Mouse (Mus musculus) neural tube, embryonic 14.5 days (tissue): ENCODE data around the gene Kcnip1. TPM values are rescaled to one million over a fixed set of nuclear protein-coding genes. Genes with fewer than 3 reads are reported as not detected.

Experiments used
- ATAC-seq: fragments of 200-750 bp; cut with Nextera tagmentation; 2 replicates; pipeline ENCODE4 v1.8.0; 2017; ENCODE audit warnings: low read depth, mild to moderate bottlenecking, moderate TSS enrichment, moderate library complexity
- H3K27ac ChIP-seq: fragments of 300-500 bp; sonication (generic); 2 replicates; pipeline ENCODE4 v1.5.1; 2014; ENCODE audit warnings: low read depth, mild to moderate bottlenecking, control low read depth, low read length, moderate library complexity, mixed read lengths
- H3K27me3 ChIP-seq: fragments of 300-500 bp; sonication (generic); 2 replicates; pipeline ENCODE4 v1.6.1; 2014; ENCODE audit warnings: low read length; ENCODE audit not compliant: control insufficient read depth, insufficient read depth
- H3K36me3 ChIP-seq: fragments of 300-500 bp; sonication (generic); 2 replicates; pipeline ENCODE4 v1.6.1; 2014; ENCODE audit warnings: low read length, mixed read lengths; ENCODE audit not compliant: control insufficient read depth, insufficient read depth
- H3K4me1 ChIP-seq: fragments of 300-500 bp; sonication (generic); 2 replicates; pipeline ENCODE4 v1.6.1; 2014; ENCODE audit warnings: low read length; ENCODE audit not compliant: control insufficient read depth, insufficient read depth
- H3K4me2 ChIP-seq: fragments of 300-500 bp; sonication (generic); 2 replicates; pipeline ENCODE4 v1.6.1; 2014; ENCODE audit warnings: mild to moderate bottlenecking, low read depth, low read length, control low read depth
- H3K4me3 ChIP-seq: fragments of 300-500 bp; sonication (generic); 2 replicates; pipeline ENCODE4 v1.5.1; 2014; ENCODE audit warnings: low read depth, low read length, control low read depth, mixed read lengths
- H3K9ac ChIP-seq: fragments of 300-500 bp; sonication (generic); replicated peaks from 2 replicates; pipeline ENCODE4 v1.6.1; 2014; ENCODE audit warnings: low read depth, mild to moderate bottlenecking, control low read depth, low read length, mixed read lengths
- H3K9me3 ChIP-seq: fragments of 300-500 bp; sonication (generic); 2 replicates; pipeline ENCODE4 v1.6.1; 2016; ENCODE audit warnings: low read length; ENCODE audit not compliant: control insufficient read depth
- WGBS: fragments of 180-500 bp; shearing (Covaris S2); extraction: QIAGEN DNeasy Blood & Tissue Kit; methylation state at CpG from one replicate; pipeline ENCODE4 v1.1.7; 2014; 5-methylcytosine and 5-hydroxymethylcytosine counted together
- polyA plus RNA-seq: library from polyadenylated mRNA; unstranded; fragments of >200 nt; fragmentation: Nextera tagmentation; extraction: Ambion mirVana; gene quantifications from 2 replicates; pipeline ENCODE4 v1.2.1, GENCODE M21; 2014

Gene Kcnip1
- polyA plus RNA-seq, 1 experiment from 2014 or later: 138 TPM

DNA sequence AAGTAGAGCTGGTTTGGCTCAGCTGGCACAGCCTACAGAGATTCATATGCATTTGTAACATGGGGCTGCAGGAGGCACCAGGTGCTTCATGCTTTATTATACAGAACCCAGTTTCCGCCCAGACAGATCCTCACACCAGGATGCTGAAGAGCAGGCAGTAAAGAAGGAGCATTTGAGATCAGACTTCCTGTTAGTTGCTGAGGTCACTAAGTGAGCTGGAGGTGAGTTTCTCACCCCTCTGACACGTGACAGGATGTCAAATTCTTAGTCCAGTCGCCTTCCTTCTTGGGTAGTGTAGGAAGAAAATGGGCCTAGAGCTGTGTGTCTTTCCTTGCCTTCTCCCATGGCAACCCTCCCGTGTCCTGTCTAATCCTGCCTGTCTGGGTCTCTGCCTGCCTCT is 286.2 kb downstream of the Kcnip1 start:
- 42% methylated on average over 4 of the region's 4 CpGs for WGBS
- no peaks in the 10 kb centered on the region for H3K36me3 ChIP-seq
- no peak overlapping the region for H3K4me3 ChIP-seq
- no peaks in the 10 kb centered on the region for H3K9me3 ChIP-seq
- ATAC-seq: no peak
- no peak overlapping the region for H3K4me2 ChIP-seq
- no peaks in the 10 kb centered on the region for H3K4me1 ChIP-seq
- no peaks in the 10 kb centered on the region for H3K27me3 ChIP-seq
- no peak overlapping the region for H3K27ac ChIP-seq
- H3K9ac ChIP-seq: no peak overlapping the region

DNA sequence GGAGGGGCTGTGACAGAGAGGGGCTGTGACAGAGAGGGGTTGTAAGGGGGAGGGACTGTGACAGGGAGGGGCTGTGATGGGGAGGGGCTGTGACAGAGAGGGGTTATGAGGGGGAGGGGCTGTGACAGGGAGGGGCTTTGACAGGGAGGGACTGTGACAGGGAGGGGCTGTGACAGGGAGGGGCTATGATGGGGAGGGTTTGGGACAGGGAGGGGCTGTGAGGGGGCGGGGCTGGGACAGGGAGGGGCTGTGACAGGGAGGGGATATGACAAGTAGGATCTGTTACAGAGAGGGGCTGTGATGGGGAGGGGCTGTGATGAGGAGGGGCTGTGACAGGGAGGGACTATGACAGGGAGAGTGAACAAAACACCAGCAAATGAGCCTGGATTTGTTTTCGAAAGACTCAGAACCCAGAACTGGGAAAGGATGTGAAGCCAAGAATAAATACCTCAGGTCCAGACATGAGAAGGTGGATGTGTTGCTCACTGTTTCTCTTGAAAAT is 290.9 kb downstream of the Kcnip1 start:
- Histone ChIP-seq H3K9me3 (no peaks in the 10 kb centered on the region), H3K9ac (no peak overlapping the region), H3K27me3 (no peaks in the 10 kb centered on the region), H3K27ac (no peak overlapping the region), H3K4me2 (no peak overlapping the region), H3K36me3 (no peaks in the 10 kb centered on the region), H3K4me1 (no peaks in the 10 kb centered on the region), H3K4me3 (no peak overlapping the region)
- ATAC-seq: no peak
- 23% methylated on average over 2 of the region's 2 CpGs for WGBS

DNA sequence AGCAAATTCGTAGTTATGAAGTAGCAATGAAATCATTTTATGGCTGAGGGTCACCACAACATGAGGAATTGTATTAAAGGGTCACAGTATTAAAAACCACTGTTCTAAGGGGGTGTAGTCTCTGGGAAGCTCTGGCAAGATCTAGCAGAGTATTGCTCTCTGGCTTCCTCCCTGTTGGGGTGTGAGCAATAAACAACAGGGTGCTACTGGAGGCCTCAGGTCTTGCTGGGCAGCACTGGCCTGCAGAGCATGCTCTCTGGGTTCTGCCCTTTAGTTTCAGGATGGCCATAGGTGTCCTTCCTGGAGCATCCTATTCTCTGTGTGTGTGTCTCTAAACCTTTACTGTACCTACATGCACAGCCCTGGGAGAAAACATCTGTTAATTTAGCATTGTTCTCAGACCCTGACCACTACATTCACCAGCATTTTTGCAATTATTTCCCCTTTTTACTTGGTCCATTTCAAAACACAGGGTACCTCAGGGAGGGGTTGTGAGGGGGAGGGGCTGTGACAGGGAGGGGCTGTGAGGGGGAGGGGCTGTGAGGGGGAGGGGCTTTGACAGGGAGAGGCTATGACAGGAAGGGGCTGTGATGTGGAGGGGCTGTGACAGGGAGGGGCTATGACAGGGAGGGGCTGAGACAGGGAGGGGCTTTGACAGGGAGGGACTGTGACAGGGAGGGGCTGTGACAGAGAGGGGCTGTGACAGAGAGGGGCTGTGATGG is 291.6 kb downstream of the Kcnip1 start:
- Histone ChIP-seq H3K4me2 (no peak overlapping the region), H3K4me1 (no peaks in the 10 kb centered on the region), H3K36me3 (no peaks in the 10 kb centered on the region), H3K9me3 (no peaks in the 10 kb centered on the region), H3K4me3 (no peak overlapping the region), H3K9ac (no peak overlapping the region), H3K27ac (no peak overlapping the region), H3K27me3 (no peaks in the 10 kb centered on the region)
- WGBS: 68% methylated on average over 1 of the region's 1 CpGs
- ATAC-seq: no peak

DNA sequence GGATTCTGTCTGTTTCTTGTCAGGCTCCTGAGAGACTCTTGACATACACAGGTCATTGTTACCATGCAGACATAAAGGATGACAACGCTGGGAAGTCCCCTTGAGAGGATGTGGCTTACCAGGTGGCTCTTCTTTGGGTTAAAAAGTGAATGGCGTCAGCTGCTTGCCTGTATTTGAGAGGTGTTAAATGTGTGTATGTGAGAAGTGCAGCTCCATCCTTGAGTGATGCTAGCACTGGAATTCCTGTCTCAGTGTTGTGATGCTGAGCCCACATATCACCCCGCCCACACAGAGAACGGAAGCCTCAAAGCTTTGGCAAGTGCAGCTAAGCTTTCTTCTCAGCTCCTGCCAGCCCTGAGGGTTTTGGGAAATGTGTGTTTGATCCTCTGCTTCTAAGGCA is 292.2 kb downstream of the Kcnip1 start:
- H3K9me3 ChIP-seq: no peaks in the 10 kb centered on the region
- H3K4me3 ChIP-seq: no peak overlapping the region
- H3K4me2 ChIP-seq: no peak overlapping the region
- H3K27ac ChIP-seq: no peak overlapping the region
- no peak overlapping the region for H3K9ac ChIP-seq
- no peaks in the 10 kb centered on the region for H3K36me3 ChIP-seq
- H3K4me1 ChIP-seq: no peaks in the 10 kb centered on the region
- no peak for ATAC-seq
- H3K27me3 ChIP-seq: no peaks in the 10 kb centered on the region
- WGBS: 64% methylated on average over 4 of the region's 4 CpGs

DNA sequence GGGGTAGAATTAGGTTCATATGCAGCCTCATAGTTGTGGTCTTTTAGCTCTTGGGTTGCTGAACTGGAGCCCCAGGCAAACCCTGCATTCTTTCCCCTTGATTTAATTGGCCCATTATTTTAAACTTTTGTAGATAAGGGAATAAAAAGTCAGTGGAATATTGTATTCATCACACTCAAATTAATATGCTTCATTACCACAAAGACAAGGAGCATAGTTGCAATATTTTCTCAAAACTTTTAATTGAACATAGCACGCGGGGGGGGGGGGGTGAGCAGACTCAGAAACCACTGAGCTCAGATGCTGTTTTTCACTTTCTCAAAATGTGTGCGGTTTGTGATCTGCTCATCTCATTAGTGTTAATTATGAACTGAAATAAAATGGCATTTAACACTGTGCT is 302.8 kb downstream of the Kcnip1 start:
- Histone ChIP-seq H3K9ac (no peak overlapping the region), H3K4me3 (no peak overlapping the region), H3K36me3 (no peaks in the 10 kb centered on the region), H3K4me1 (no peaks in the 10 kb centered on the region), H3K9me3 (no peaks in the 10 kb centered on the region), H3K4me2 (no peak overlapping the region), H3K27ac (no peak overlapping the region), H3K27me3 (no peaks in the 10 kb centered on the region)
- no peak for ATAC-seq
- WGBS: 81% methylated on average over 3 of the region's 3 CpGs

GRCm38 (mm10) chr11:33685904-33686303 is 307.0 kb downstream of the Kcnip1 start:
- H3K27ac ChIP-seq: no peak overlapping the region
- H3K27me3 ChIP-seq: no peaks in the 10 kb centered on the region
- H3K9ac ChIP-seq: no peak overlapping the region
- H3K36me3 ChIP-seq: no peaks in the 10 kb centered on the region
- no peaks in the 10 kb centered on the region for H3K9me3 ChIP-seq
- WGBS: 72% methylated on average over 3 of the region's 3 CpGs
- H3K4me2 ChIP-seq: no peak overlapping the region
- ATAC-seq: no peak
- no peaks in the 10 kb centered on the region for H3K4me1 ChIP-seq
- no peak overlapping the region for H3K4me3 ChIP-seq

DNA sequence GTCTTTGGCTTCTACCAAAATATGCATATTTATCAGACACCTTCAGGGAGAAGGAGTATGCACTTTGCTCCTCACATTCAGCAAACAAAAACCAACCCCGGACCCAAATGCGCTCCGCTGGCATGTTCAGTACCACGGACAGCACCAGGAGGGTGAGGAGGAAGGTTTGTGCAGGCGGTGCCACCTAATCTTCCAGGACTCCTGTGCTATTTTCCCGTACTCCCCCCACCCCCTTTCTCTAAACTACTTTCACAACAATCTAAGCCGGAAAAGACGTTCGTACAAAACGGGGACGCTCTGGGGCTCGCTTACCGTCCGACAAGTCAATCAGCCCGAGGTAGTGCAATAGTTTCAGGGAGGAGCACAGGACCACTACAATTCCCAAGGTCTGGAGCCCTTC is 312.8 kb downstream of the Kcnip1 start:
- H3K27ac ChIP-seq: no peak overlapping the region
- H3K9me3 ChIP-seq: no peaks in the 10 kb centered on the region
- H3K27me3 ChIP-seq: no peaks in the 10 kb centered on the region
- no peaks in the 10 kb centered on the region for H3K4me1 ChIP-seq
- H3K36me3 ChIP-seq: no peaks in the 10 kb centered on the region
- 3% methylated on average over 15 of the region's 15 CpGs for WGBS
- 0 out of 2 replicates have a peak overlapping the region, but pooled peaks have one; percentile 4 for H3K4me3 ChIP-seq
- ATAC-seq: no peak
- H3K4me2 ChIP-seq: peak overlapping the region; percentile 33; the same call in 1 of the 2 replicates
- 0 out of 2 replicates have a peak overlapping the region, but pooled peaks have one; percentile 2 for H3K9ac ChIP-seq

DNA sequence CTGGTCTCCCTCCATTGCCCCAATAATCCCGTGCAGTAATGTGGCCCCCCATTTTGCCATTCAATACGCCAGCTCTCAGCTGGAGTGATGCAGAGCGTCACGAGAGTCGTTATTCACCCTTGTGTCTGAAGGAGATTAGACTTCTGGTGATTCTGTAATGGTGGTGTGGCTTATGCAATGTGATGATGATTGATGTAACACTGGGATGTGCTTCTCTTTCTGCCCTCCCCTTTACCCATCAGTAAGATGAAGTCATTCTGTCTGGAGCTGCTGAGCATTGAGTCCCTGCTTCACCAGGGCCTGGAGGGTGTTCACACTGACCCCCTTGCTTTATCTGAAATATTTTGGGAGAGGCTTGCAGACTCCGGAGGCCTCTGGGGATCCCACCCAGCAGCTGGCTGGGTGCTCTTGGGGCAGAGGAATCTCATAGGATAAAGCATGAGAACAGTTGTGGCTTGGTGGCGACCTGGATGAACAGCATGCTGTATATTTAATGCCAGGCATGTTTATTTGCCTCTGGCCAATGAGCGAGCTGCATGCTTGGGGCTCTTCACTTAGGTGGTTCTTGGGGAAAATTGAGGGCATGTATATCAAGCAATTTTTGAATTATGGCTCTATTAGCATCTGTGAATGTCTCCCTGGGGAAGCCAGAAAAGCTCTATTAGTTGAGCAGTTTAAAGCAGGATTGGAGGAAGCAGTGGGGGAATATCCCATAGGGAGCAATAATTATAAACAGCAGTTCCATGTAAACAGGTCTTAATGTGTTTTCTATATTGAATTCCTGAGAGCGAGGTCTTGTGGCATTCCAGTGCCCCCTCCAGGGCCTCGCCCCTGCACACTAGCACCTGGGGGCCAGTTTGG is 322.6 kb downstream of the Kcnip1 start:
- no peaks in the 10 kb centered on the region for H3K36me3 ChIP-seq
- ATAC-seq: peak; percentile 84
- no peaks in the 10 kb centered on the region for H3K9me3 ChIP-seq
- WGBS: 31% methylated on average over 10 of the region's 10 CpGs
- peaks cover 27% of the 10 kb centered on the region for H3K4me1 ChIP-seq
- H3K27me3 ChIP-seq: no peaks in the 10 kb centered on the region
- H3K4me3 ChIP-seq: no peak overlapping the region
- no peak overlapping the region for H3K9ac ChIP-seq
- peak overlapping the region; percentile 77 for H3K27ac ChIP-seq
- H3K4me2 ChIP-seq: no peak overlapping the region; the same call in 1 of the 2 replicates

- H3K36me3 ChIP-seq: no peaks in the 10 kb centered on the region
- no peak overlapping the region for H3K9ac ChIP-seq
- H3K4me2 ChIP-seq: no peak overlapping the region
- WGBS: 49% methylated on average over 6 of the region's 6 CpGs
- no peaks in the 10 kb centered on the region for H3K27me3 ChIP-seq
- H3K27ac ChIP-seq: no peak overlapping the region; the same call in 1 of the 2 replicates
- no peak for ATAC-seq
- no peak overlapping the region for H3K4me3 ChIP-seq
- H3K4me1 ChIP-seq: peaks cover 27% of the 10 kb centered on the region
- H3K9me3 ChIP-seq: no peaks in the 10 kb centered on the region
Measured at GRCm38 (mm10) chr11:33668376-33668775, 324.6 kb downstream of the Kcnip1 start.
